Mouse (Mus musculus) kidney, adult 2 months (tissue): Measurements from ENCODE around the gene Rpp21.

Source experiments
- CTCF ChIP-seq: fragments of 200-500 bp; conservative IDR thresholded peaks from 2 replicates; pipeline ENCODE4 v1.5.1; 2011; ENCODE audit warnings: low read depth, mild to moderate bottlenecking, control low read depth, low read length, moderate library complexity, mixed read lengths; ENCODE audit not compliant: insufficient read depth, insufficient read length
- POLR2A ChIP-seq: fragments of 200-500 bp; IDR thresholded peaks from one replicate; pipeline ENCODE4 v1.6.1; 2011; ENCODE audit warnings: low read depth, low read length, control low read depth

DNA sequence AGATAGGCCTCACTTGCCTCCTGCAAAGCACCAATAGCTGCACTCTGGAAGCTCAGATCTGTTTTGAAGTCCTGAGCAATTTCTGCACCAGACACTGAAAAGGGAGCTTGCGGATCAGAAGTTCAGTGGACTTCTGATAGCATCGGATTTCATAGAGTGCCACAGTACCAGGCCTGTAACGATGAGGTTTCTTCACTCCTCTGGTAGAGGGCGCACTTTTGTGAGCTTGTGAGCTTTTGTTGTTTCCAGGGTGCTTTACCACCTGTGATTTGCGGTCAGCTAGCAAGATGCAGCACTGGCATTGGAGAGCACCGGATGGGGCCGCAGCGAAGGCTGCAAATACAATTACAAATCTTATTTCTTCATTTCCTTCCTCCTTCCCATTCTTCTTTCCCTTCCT lies 30.9 kb downstream of the Rpp21 start:
- TF ChIP-seq CTCF: no peak; the same call in 1 of the 2 replicates
- TF ChIP-seq POLR2A: no peak
